Mouse (Mus musculus): ENCODE results near the gene Insm2. TPM values are rescaled to one million over a fixed set of nuclear protein-coding genes. Genes with fewer than 3 reads are reported as not detected.

Insm2 gene
- total and polyA plus RNA-seq, 3 experiments, result not detected

DNA sequence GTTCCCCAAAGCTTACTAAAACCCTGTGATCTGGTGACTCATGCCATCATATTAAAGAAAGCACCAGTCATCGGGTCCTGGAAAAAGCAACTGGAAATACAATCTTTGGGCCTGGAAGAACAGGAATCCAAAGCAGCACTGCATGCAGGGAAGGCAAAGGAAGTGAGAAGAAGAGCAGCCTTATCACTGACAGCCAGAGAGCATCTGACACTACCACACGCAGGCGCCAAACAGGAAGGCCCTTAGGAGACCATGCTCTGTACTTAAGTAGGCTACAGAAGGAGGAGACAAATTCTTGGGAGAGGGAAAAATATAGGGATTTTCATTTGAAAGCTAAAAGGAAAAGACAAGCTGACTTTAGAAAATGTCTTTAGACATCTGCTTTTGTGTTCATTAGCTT lies 5.2 kb downstream of the Insm2 start:
- no peak overlapping the region for H3K4me3 ChIP-seq (replicated peaks in 1 of 3; ENCODE audit: low read depth in 2 of 3, low read length in 2 of 3, poor library complexity in 1 of 3)

DNA sequence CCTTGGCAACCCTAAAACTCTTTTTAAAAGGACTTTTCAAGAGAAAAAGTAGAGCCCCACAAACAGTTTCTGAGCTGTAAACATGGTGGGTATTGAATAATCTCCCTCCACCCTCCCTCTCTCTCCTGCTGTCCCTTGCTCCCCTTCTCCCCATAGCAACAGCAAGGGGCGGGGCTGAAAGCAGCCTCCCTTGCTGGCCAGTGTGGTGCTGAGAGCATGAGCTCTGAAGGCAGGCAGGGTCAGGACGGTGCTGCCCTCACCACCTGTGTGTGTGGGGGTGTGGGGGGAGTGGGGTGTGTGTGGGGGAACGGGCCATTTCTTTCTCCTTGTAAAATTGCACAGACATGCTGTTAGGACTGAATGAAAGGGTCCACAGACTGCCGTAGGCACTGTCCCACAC lies 8.7 kb downstream of the Insm2 start:
- dilution Hi-C loops (cut with MboI; ENCODE audit: extremely low pct_ligation_motif_present, extremely low pct_unique_long_range_greater_than_20kb, low sequenced_read_pairs), result no loop called here
- no peak for DNase-seq (ENCODE audit: extremely low read depth)
- in situ Hi-C loops (cut with MboI; ENCODE audit: low pct_ligation_motif_present, low pct_unique_long_range_greater_than_20kb, low sequenced_read_pairs), result no loop called here
- no peak for TF ChIP-seq USF2 (conservative IDR thresholded peaks at IDR 0.05; ENCODE audit: low read depth, low read length)
- TF ChIP-seq NELFE (IDR thresholded peaks at IDR 0.05; ENCODE audit: low read depth, low read length), result no peak
- no peak for TF ChIP-seq ZMIZ1 (IDR thresholded peaks at IDR 0.05; ENCODE audit: low read depth, low read length)
- no peak for TF ChIP-seq CTCF (conservative IDR thresholded peaks at IDR 0.05 in 1 of 2, IDR thresholded peaks at IDR 0.05 in 1 of 2; ENCODE audit: low read depth in 2 of 2, low read length in 2 of 2)
- no peak for TF ChIP-seq ZC3H11A (IDR thresholded peaks at IDR 0.05; ENCODE audit: low read depth, low read length)
- no peaks in the 10 kb centered on the region for H3K9me3 ChIP-seq (replicated peaks; ENCODE audit: low read length)
- no peak overlapping the region for H3K4me2 ChIP-seq (ENCODE audit: insufficient read depth, low read depth, poor library complexity, severe bottlenecking)
- no peak overlapping the region for H3K9ac ChIP-seq (ENCODE audit: insufficient read depth, low read depth)
- no peak overlapping the region for H3K4me3 ChIP-seq (replicated peaks in 1 of 3; ENCODE audit: low read depth in 2 of 3, low read length in 2 of 3, poor library complexity in 1 of 3)
- no peaks in the 10 kb centered on the region for H3K27me3 ChIP-seq (replicated peaks)
- no peaks in the 10 kb centered on the region; a peak in 1 of 4 replicates for H3K4me1 ChIP-seq (ENCODE audit: control insufficient read depth in 1 of 2, insufficient read depth in 2 of 2)
- H3K36me3 ChIP-seq (replicated peaks in 1 of 2; ENCODE audit: control insufficient read depth in 1 of 2, insufficient read depth in 1 of 2, low read length in 1 of 2), result peaks cover 7 to 30% of the 10 kb centered on the region in 2 experiments
- no peaks in the 10 kb centered on the region for H3K79me2 ChIP-seq (replicated peaks; ENCODE audit: control insufficient read depth, extremely low read depth, insufficient read depth, poor library complexity, severe bottlenecking)
- no peak overlapping the region for H3K27ac ChIP-seq (ENCODE audit: insufficient read depth, low read depth)

More for the DNA sequence above, 5.2 kb downstream of the Insm2 start:
- DNase-seq (ENCODE audit: extremely low read depth), result no peak
- Histone ChIP-seq H3K27ac (ENCODE audit: insufficient read depth, low read depth) (no peak overlapping the region), H3K9me3 (replicated peaks; ENCODE audit: low read length) (peaks cover 14% of the 10 kb centered on the region), H3K4me1 (ENCODE audit: control insufficient read depth in 1 of 2, insufficient read depth in 2 of 2) (no peaks in the 10 kb centered on the region; a peak in 1 of 4 replicates), H3K27me3 (replicated peaks) (no peaks in the 10 kb centered on the region), H3K79me2 (replicated peaks; ENCODE audit: control insufficient read depth, extremely low read depth, insufficient read depth, poor library complexity, severe bottlenecking) (no peaks in the 10 kb centered on the region), H3K36me3 (replicated peaks in 1 of 2; ENCODE audit: control insufficient read depth in 1 of 2, insufficient read depth in 1 of 2, low read length in 1 of 2) (peaks cover 6 to 38% of the 10 kb centered on the region in 2 experiments), H3K9ac (ENCODE audit: insufficient read depth, low read depth) (no peak overlapping the region), H3K4me2 (ENCODE audit: insufficient read depth, low read depth, poor library complexity, severe bottlenecking) (no peak overlapping the region)
- in situ Hi-C loops (cut with MboI; ENCODE audit: low pct_ligation_motif_present, low pct_unique_long_range_greater_than_20kb, low sequenced_read_pairs), result no loop called here
- dilution Hi-C loops (cut with MboI; ENCODE audit: extremely low pct_ligation_motif_present, extremely low pct_unique_long_range_greater_than_20kb, low sequenced_read_pairs), result no loop called here
- no peak for TF ChIP-seq ZNF384 (IDR thresholded peaks at IDR 0.05; ENCODE audit: low read depth, low read length)
- TF ChIP-seq MEF2A (IDR thresholded peaks at IDR 0.05; ENCODE audit: borderline replicate concordance, low read depth, low read length), result no peak
- TF ChIP-seq MYC (IDR thresholded peaks at IDR 0.05; ENCODE audit: low read depth, low read length), result no peak
- TF ChIP-seq EP300 (IDR thresholded peaks at IDR 0.05; ENCODE audit: low read length), result no peak
- no peak for TF ChIP-seq USF2 (conservative IDR thresholded peaks at IDR 0.05; ENCODE audit: low read depth, low read length)
- TF ChIP-seq IRF4 (IDR thresholded peaks at IDR 0.05; ENCODE audit: low read depth, low read length), result no peak
- no peak for TF ChIP-seq ETS1 (conservative IDR thresholded peaks at IDR 0.05; ENCODE audit: low read depth, low read length)

DNA sequence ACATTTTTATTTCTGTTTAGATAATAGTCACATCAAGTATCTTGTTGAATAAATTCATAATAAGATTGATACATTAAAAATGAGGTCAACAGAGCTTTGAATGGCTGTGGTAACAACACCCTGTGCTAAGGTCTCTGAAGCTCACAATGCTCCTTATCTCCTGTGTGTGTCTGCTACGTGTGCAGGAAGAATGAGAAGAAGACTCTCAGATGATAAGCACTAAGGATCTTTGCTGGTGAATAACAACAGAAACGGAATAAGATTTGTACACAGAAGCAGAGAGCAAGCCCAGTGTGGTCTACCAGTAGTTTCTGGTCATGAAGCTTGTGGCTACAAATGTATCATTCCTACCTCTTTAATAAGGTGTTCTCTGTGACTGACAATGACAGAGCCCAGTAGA lies 11.6 kb downstream of the Insm2 start:
- Histone ChIP-seq H3K79me2 (replicated peaks; ENCODE audit: control insufficient read depth, extremely low read depth, insufficient read depth, poor library complexity, severe bottlenecking) (no peaks in the 10 kb centered on the region), H3K36me3 (replicated peaks in 1 of 2; ENCODE audit: control insufficient read depth in 1 of 2, insufficient read depth in 1 of 2, low read length in 1 of 2) (peaks cover 7 to 14% of the 10 kb centered on the region in 2 experiments), H3K4me1 (ENCODE audit: control insufficient read depth in 1 of 2, insufficient read depth in 2 of 2) (no peaks in the 10 kb centered on the region; a peak in 1 of 4 replicates), H3K9me3 (replicated peaks; ENCODE audit: low read length) (no peaks in the 10 kb centered on the region), H3K4me2 (ENCODE audit: insufficient read depth, low read depth, poor library complexity, severe bottlenecking) (no peak overlapping the region), H3K9ac (ENCODE audit: insufficient read depth, low read depth) (no peak overlapping the region), H3K4me3 (replicated peaks in 1 of 3; ENCODE audit: low read depth in 2 of 3, low read length in 2 of 3, poor library complexity in 1 of 3) (no peak overlapping the region), H3K27me3 (replicated peaks) (no peaks in the 10 kb centered on the region), H3K27ac (ENCODE audit: insufficient read depth, low read depth) (no peak overlapping the region)
- dilution Hi-C loops (cut with MboI; ENCODE audit: extremely low pct_ligation_motif_present, extremely low pct_unique_long_range_greater_than_20kb, low sequenced_read_pairs), result no loop called here
- TF ChIP-seq TCF12 (IDR thresholded peaks at IDR 0.05; ENCODE audit: low read depth, low read length) (no peak), BHLHE40 (IDR thresholded peaks at IDR 0.05; ENCODE audit: low read depth, low read length) (no peak), PAX5 (IDR thresholded peaks at IDR 0.05; ENCODE audit: low read length) (no peak), HCFC1 (IDR thresholded peaks at IDR 0.05; ENCODE audit: low read depth, low read length) (no peak), RAD21 (IDR thresholded peaks at IDR 0.05; ENCODE audit: low read depth, low read length) (no peak), ZKSCAN1 (IDR thresholded peaks at IDR 0.05; ENCODE audit: borderline replicate concordance, low read depth, low read length) (no peak)
- in situ Hi-C loops (cut with MboI; ENCODE audit: low pct_ligation_motif_present, low pct_unique_long_range_greater_than_20kb, low sequenced_read_pairs), result no loop called here
- no peak for DNase-seq (ENCODE audit: extremely low read depth)

Measured in CH12.LX (cell line).